In the genomic region with DNA sequence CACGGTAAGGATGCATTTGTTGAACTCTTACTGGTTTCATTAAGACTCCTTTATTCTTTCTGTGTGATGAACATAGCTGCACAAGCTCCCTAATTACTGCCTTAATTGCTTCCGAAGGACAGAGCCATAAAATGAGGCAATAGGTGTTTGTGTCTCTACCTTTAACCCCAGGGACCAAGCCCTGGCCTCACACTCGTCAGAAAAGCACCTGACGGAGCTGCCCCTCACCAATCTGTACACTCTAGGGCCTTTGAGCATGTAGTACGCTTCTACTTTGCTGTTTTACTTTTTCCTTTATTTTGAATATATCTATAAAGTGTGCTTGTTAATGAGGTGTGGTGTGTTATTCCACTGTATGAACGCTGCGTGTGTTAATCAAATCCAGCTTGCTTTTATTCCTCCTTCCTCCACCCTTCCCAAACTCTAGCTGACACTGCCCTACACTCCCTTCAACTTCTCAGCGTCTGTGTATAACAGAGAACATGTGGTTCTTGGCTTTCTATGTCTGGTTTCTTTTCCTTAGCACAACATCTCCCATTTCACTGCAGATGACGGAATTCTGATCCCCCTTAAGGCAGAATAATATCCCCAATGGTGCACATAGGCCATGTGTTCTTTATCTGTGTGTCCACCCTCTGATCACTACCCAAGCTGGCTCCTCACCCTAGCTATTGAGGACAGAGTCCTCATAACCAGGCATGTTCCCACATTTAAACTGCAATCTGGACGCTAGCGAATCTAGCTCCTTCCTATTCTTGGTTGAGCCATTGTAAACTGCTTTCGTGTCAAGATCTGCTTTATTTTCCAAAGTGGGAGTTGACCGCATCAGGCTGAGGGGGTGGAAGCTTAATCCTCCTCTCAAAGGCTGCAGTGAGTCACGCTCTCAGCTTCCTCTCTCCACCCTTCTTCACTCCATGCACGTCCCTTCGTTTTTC, we compare ENCODE assay signal across 10 mouse cellular contexts. TPM values are rescaled to one million over a fixed set of nuclear protein-coding genes. Genes with fewer than 3 reads are reported as not detected.
DNase-seq lines count a peak whose midpoint lies in the region; ATAC-seq and TF ChIP-seq lines count a peak whose summit lies in the region.
"Had no signal": no experiment of that assay in that cellular context is flagged by ENCODE, and none has a peak within 500 bp of the region (broad histone marks: within the 10 kb centered on the region; RNA-seq: fewer than 3 reads in every experiment).

No protein-coding gene starts in this region.

- H3K9me3 ChIP-seq in forebrain, embryonic 13.5 days (replicated peaks) = no peaks in the 10 kb centered on the region
- H3K9me3 ChIP-seq in forebrain, embryonic 14.5 days (replicated peaks; ENCODE audit: control insufficient read depth, low read length) = no peaks in the 10 kb centered on the region
- H3K9me3 ChIP-seq in lung, embryonic 16.5 days (ENCODE audit: control insufficient read depth, low read length) = no peaks in the 10 kb centered on the region
- no peaks in the 10 kb centered on the region for H3K9me3 ChIP-seq in heart, postnatal 0 days (replicated peaks; ENCODE audit: control insufficient read depth, low read length)
- H3K9me3 ChIP-seq: midbrain, embryonic 12.5 days had no signal

- no peaks in the 10 kb centered on the region for H3K27me3 ChIP-seq in forebrain, embryonic 13.5 days
- H3K27me3 ChIP-seq in forebrain, embryonic 14.5 days (replicated peaks; ENCODE audit: control insufficient read depth, insufficient read depth, low read length) = no peaks in the 10 kb centered on the region
- H3K27me3 ChIP-seq in lung, embryonic 16.5 days (ENCODE audit: control insufficient read depth, insufficient read depth, low read depth, low read length) = no peaks in the 10 kb centered on the region
- H3K27me3 ChIP-seq in heart, postnatal 0 days (ENCODE audit: control insufficient read depth, insufficient read depth, low read length) = no peaks in the 10 kb centered on the region

- 0 out of 2 replicates have a peak overlapping the region, but pooled peaks have one; percentile 0 for H3K4me2 ChIP-seq in forebrain, embryonic 13.5 days
- no peak overlapping the region for H3K4me2 ChIP-seq in forebrain, embryonic 14.5 days (ENCODE audit: low read length)
- H3K4me2 ChIP-seq in lung, embryonic 16.5 days (ENCODE audit: low read depth, low read length) = no peak overlapping the region
- peak overlapping the region; percentile 20; the same call in 1 of the 2 replicates for H3K4me2 ChIP-seq in heart, postnatal 0 days (ENCODE audit: low read depth, low read length)
- H3K4me2 ChIP-seq: midbrain, embryonic 12.5 days had no signal

- 40% methylated on average over 16 of the region's 16 CpGs for WGBS in forebrain, embryonic 13.5 days
- WGBS in forebrain, embryonic 14.5 days = 32% methylated on average over 16 of the region's 16 CpGs
- 59% methylated on average over 16 of the region's 16 CpGs for WGBS in lung, embryonic 16.5 days
- WGBS in heart, postnatal 0 days = 57% methylated on average over 16 of the region's 16 CpGs

- H3K4me1 ChIP-seq in forebrain, embryonic 13.5 days = peaks cover 34% of the 10 kb centered on the region
- peaks cover 8% of the 10 kb centered on the region; the same call in 1 of the 2 replicates for H3K4me1 ChIP-seq in forebrain, embryonic 14.5 days (ENCODE audit: control insufficient read depth, insufficient read depth, low read length)
- peaks cover 17% of the 10 kb centered on the region; the same call in 1 of the 2 replicates for H3K4me1 ChIP-seq in lung, embryonic 16.5 days (replicated peaks; ENCODE audit: control insufficient read depth, insufficient read depth, low read length)
- H3K4me1 ChIP-seq in heart, postnatal 0 days (ENCODE audit: control insufficient read depth, insufficient read depth) = 0 out of 2 replicates have a peak, but pooled peaks cover 6% of the 10 kb centered on the region

- no peak for DNase-seq in forebrain, embryonic 14.5 days (ENCODE audit: low spot score)
- DNase-seq in lung, postnatal 25 days (ENCODE audit: low spot score) = no peak
- peak; percentile 52 for DNase-seq in heart, postnatal 0 days (ENCODE audit: low spot score)
- DNase-seq in right cerebral cortex, postnatal 25 days = peak; percentile 18
- DNase-seq in cerebellum, adult 11 months = no peak
- no peak for DNase-seq in adipocyte (ENCODE audit: low spot score)
- DNase-seq: cerebellum, adult 9-11 months had no signal

- no peak for TF ChIP-seq EP300 in heart, postnatal 0 days (IDR thresholded peaks at IDR 0.05; ENCODE audit: low read depth)

- no peak for ATAC-seq in forebrain, embryonic 13.5 days
- ATAC-seq in forebrain, embryonic 14.5 days = no peak
- peak; percentile 57; the same call in 1 of the 2 replicates for ATAC-seq in lung, embryonic 16.5 days (ENCODE audit: low read depth)
- ATAC-seq in heart, postnatal 0 days (ENCODE audit: insufficient read depth, low read depth) = peak; percentile 57; the same call in 1 of the 2 replicates

- no peak overlapping the region for H3K4me3 ChIP-seq in forebrain, embryonic 13.5 days
- no peak overlapping the region for H3K4me3 ChIP-seq in forebrain, embryonic 14.5 days (ENCODE audit: low read depth, low read length)
- no peak overlapping the region for H3K4me3 ChIP-seq in lung, embryonic 16.5 days (ENCODE audit: low read length)
- H3K4me3 ChIP-seq in heart, postnatal 0 days (ENCODE audit: low read depth, low read length) = no peak overlapping the region
- H3K4me3 ChIP-seq: midbrain, embryonic 12.5 days had no signal

- no peaks in the 10 kb centered on the region for H3K36me3 ChIP-seq in forebrain, embryonic 13.5 days (ENCODE audit: poor library complexity, severe bottlenecking)
- no peaks in the 10 kb centered on the region for H3K36me3 ChIP-seq in forebrain, embryonic 14.5 days (ENCODE audit: control insufficient read depth, insufficient read depth, low read length)
- H3K36me3 ChIP-seq in lung, embryonic 16.5 days (ENCODE audit: control insufficient read depth, insufficient read depth, low read length) = no peaks in the 10 kb centered on the region
- no peaks in the 10 kb centered on the region for H3K36me3 ChIP-seq in heart, postnatal 0 days (replicated peaks; ENCODE audit: control insufficient read depth, insufficient read depth, low read length)
- H3K36me3 ChIP-seq: midbrain, embryonic 12.5 days had no signal

- TF ChIP-seq CTCF in heart, postnatal 0 days (IDR thresholded peaks at IDR 0.05; ENCODE audit: low read depth) = no peak

- H3K27ac ChIP-seq in forebrain, embryonic 13.5 days = no peak overlapping the region
- H3K27ac ChIP-seq in forebrain, embryonic 14.5 days (ENCODE audit: low read depth, low read length) = no peak overlapping the region
- 0 out of 2 replicates have a peak overlapping the region, but pooled peaks have one; percentile 29 for H3K27ac ChIP-seq in lung, embryonic 16.5 days (ENCODE audit: low read length)
- peak overlapping the region; percentile 23; the same call in 1 of the 2 replicates for H3K27ac ChIP-seq in heart, postnatal 0 days (ENCODE audit: low read depth)
- H3K27ac ChIP-seq: midbrain, embryonic 12.5 days had no signal

- no peak overlapping the region for H3K9ac ChIP-seq in forebrain, embryonic 13.5 days
- H3K9ac ChIP-seq in forebrain, embryonic 14.5 days (ENCODE audit: low read length) = no peak overlapping the region
- H3K9ac ChIP-seq in lung, embryonic 16.5 days (ENCODE audit: low read length) = no peak overlapping the region
- no peak overlapping the region for H3K9ac ChIP-seq in heart, postnatal 0 days (replicated peaks; ENCODE audit: low read depth, low read length)
- H3K9ac ChIP-seq: midbrain, embryonic 12.5 days had no signal

RNA-seq across cellular contexts. Expression of gene Nfe2l2, which starts 52.5 kb away (rescaled TPM):
- 15.6 and 15.9 TPM in 2 replicates for polyA plus RNA-seq in forebrain, embryonic 13.5 days (2015; fragmentation: Nextera tagmentation; extraction: Ambion mirVana)
- polyA plus RNA-seq in forebrain, embryonic 14.5 days (2014; fragmentation: Nextera tagmentation; extraction: Ambion mirVana) = 17.7 and 17.9 TPM in 2 replicates
- polyA plus RNA-seq in lung, embryonic 16.5 days (2015; fragmentation: Nextera tagmentation; extraction: Ambion mirVana) = 134 and 137 TPM in 2 replicates
- 47.1 and 55.2 TPM in 2 replicates for total RNA-seq in heart, postnatal 0 days (2014; rRNA removed; ENCODE audit: low replicate concordance)
- polyA plus RNA-seq in heart, postnatal 0 days (2015; fragmentation: Nextera tagmentation; extraction: Ambion mirVana) = 50.1 and 50.4 TPM in 2 replicates

Comparison
In these comparisons a context has a peak if more than half of its experiments do, and no peak if none do; other contexts are left out.
1. H3K4me2 ChIP-seq: peak in forebrain, embryonic 13.5 days (single experiment) and heart, postnatal 0 days (single experiment); none in forebrain, embryonic 14.5 days (single experiment) and lung, embryonic 16.5 days (single experiment).
2. ATAC-seq: peak in lung, embryonic 16.5 days (single experiment) and heart, postnatal 0 days (single experiment); none in forebrain, embryonic 13.5 days (single experiment) and forebrain, embryonic 14.5 days (single experiment).
3. H3K27ac ChIP-seq: peak in lung, embryonic 16.5 days (single experiment) and heart, postnatal 0 days (single experiment); none in forebrain, embryonic 13.5 days (single experiment) and forebrain, embryonic 14.5 days (single experiment).
4. DNase-seq: peak in heart, postnatal 0 days (single experiment) and right cerebral cortex, postnatal 25 days (single experiment); none in forebrain, embryonic 14.5 days (single experiment), lung, postnatal 25 days (single experiment), cerebellum, adult 11 months (single experiment) and adipocyte (single experiment).